Mouse (Mus musculus) G1E (cell line): ENCODE results near the gene Gm21560.
"Not testable (repeated sequence)": the region's sequence is repeated elsewhere in the genome, so short reads cannot be mapped to it uniquely, and the experiment has no call there.

Experiments
- CTCF ChIP-seq: IDR thresholded peaks from 2 replicates; pipeline ENCODE4 v1.5.1; 2012; ENCODE audit warnings: low read depth, low read length, inconsistent platforms, mixed read lengths
- GATA1 ChIP-seq: IDR thresholded peaks from 2 replicates; pipeline ENCODE4 v1.6.1; 2012; ENCODE audit warnings: borderline replicate concordance, low read length, inconsistent platforms, mixed read lengths
- GATA2 ChIP-seq: IDR thresholded peaks from 2 replicates; pipeline ENCODE4 v1.6.1; 2012; ENCODE audit warnings: low read depth, low read length, inconsistent platforms, borderline replicate concordance
- POLR2AphosphoS5 ChIP-seq: IDR thresholded peaks from 2 replicates; pipeline ENCODE4 v1.6.1; 2012; ENCODE audit warnings: low read depth, low read length, inconsistent platforms; ENCODE audit not compliant: insufficient replicate concordance
- TAL1 ChIP-seq: conservative IDR thresholded peaks from 2 replicates; pipeline ENCODE4 v1.6.1; 2012; ENCODE audit warnings: low read depth, low read length, inconsistent platforms, mixed read lengths

DNA sequence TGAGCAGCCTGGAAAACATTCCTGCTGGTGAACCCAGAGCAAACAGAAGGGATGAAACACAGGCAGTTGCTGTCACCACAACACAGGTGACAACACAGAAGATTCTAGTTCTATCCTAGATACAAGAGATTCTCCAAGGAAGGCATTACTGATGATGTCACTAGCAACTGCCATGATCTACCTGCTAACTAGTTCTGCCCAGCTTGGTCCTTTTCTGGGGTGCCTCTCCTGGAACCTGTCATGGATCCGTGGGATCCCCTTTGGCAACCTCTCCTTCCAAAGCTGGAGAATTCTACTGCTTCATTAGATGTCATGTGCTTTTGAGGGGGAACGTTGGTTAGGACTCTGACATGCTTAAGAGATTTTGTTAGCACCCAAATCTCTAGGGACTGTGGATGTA, at the start of gene Gm21560:
- TF ChIP-seq CTCF, POLR2AphosphoS5, GATA1, TAL1, GATA2: not testable (repeated sequence)
